Mouse (Mus musculus) kidney, adult 2 months (tissue): Measurements from ENCODE around the gene Cyp2d34.

Experiments used
- CTCF ChIP-seq: fragments of 200-500 bp; conservative IDR thresholded peaks from 2 replicates; pipeline ENCODE4 v1.5.1; 2011; ENCODE audit warnings: low read depth, mild to moderate bottlenecking, control low read depth, low read length, moderate library complexity, mixed read lengths; ENCODE audit not compliant: insufficient read depth, insufficient read length
- POLR2A ChIP-seq: fragments of 200-500 bp; IDR thresholded peaks from one replicate; pipeline ENCODE4 v1.6.1; 2011; ENCODE audit warnings: low read depth, low read length, control low read depth

DNA sequence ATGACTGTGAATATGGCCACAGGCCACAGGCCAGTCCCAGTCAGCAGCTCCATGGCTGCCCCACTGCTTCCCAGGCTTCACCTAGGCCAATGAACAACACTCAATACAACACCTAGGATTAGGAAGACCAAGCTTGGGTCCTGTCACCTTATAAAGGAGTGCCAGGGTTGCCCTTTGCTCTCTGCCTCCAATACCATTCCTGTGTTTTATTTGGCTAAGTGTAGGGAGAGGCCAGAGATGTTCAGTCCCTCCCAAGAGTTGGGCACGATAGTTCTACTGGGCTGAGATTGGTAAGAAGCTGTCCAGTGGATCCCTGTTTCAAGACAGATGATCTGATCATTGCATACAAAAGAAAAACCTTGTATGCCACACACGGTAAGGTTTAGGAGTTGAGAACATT is 21.2 kb upstream of the Cyp2d34 start:
- TF ChIP-seq POLR2A (no peak), CTCF (no peak)
